Mouse (Mus musculus) testis, postnatal 10 days (tissue): ENCODE measurements around the gene Pitpnc1.

Source experiments
- DNase-seq: peaks from one replicate; pipeline ENCODE4 v3.0.0; 2021; ENCODE audit warnings: low spot score

The Pitpnc1 gene

DNA sequence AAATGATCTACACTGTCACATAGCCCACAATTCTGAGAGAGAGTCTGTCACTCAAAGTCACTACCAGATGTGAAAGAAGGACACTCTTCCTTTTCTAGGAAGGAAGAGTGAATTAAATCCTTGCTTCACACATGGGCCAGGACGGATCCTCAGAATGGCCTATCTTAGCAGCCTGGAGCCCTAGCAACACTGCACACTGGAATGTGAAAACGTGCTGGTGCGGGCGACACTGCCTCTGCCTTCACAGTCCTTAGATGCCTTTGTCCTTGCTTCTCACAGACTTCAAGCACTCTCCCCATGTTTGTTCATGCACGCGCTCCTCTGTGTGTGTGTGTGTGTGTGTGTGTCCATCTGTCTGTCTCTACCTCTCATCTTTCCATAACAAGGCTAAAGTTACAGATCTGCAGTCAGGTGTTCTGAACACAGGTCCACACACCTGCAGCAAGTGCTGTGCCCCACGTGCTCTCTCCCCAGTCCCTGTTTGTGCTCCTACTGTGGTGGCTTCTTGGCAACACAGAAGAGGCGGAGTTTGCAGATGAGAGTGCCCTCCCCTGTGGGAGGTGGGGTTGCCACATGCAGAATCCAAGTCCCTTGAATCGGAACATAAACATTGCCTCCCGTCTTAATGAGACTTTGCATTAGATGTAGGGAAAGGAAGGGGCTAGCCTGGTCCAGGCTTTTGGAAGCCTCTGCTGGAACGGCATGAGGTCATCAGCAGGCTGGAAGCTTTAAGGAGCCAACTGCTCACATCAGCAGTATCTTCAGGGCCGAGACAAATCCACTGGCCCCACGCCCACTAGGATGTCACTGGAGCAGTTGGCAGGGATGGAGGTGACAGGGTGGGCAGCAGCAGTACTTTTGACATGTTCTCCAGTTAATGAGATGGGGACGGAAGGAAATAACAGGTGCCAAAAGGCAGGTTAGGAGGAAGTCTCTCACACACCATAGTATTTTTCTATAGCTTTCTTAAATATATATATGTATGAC lies 144.5 kb downstream of the Pitpnc1 start:
- DNase-seq: no peak

DNA sequence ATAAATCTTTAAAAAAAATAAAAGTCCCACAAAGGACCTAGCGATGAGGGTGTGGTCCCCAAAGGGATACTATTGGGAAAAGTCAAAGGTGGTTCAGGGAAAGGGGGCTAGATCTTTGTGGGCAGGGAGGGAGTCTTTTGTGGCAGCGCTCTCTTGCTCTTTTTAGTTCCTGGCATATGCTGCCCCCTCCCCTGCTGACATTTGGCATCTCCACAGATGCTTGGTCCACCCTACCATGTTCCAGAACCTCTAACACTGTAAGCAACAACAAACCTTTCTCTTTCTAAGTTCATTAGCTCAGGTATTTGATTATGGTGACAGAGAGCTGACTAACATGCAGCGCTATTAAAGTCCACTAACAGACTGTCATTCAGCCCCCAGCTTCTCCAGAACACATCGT lies 145.3 kb downstream of the Pitpnc1 start:
- no peak for DNase-seq

DNA sequence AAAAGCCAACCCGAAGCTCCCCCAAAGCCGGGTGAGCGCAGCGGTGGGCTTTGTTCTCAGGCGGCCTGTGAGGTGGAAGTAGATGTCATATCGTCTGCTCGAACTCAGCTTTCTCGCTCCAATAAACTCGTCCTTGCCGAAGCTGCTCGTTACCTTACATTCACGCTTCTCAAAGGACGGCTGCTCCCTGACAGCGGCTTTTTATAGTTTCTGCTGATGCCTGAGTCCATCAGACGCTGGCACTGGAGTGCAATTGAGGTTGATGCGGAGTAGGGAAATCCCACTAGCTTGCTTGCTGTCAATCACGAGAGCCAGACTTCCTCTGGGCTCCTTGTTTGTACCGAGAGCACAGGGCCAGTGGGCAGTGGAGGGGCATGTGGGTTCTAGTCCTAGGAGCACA lies 147.3 kb downstream of the Pitpnc1 start:
- no peak for DNase-seq

DNA sequence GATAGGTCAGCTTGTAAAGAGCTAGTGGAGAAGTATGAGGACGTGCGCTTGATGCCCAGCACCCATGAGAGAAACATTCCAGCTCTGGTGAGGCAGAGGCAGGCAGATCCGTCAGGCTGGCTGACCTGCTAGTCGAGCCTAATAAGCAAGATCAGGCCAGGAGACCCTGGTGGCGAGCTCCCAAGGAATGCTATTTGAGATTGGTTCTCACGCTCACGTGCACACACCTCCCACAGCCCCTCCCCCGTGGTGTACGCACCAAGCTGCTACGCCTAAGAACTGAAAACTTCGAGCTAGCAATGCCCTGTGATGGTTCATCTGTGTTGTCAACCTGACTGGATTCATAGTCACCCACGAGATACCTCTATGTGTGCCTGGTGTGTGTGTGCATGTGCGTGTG lies 148.3 kb downstream of the Pitpnc1 start:
- no peak for DNase-seq

DNA sequence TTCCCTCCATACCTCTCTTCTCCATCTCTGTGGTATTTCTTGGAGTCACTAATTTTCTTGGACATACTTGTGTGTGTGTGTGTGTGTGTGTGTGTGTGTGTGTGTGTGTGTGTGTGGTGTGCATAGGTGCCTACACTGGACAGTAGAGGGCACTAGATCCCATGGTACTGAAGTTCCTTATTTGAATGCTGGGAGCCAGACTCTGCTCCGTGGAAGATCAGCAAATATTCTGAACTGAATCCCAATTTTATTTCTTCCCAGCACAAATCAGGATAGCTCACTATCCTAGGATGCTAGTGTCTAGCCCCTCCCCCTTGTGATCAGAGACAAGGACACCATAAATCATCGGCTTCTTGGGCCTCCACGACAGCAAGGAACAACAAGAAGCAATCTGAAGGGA lies 148.7 kb downstream of the Pitpnc1 start:
- DNase-seq: no peak

DNA sequence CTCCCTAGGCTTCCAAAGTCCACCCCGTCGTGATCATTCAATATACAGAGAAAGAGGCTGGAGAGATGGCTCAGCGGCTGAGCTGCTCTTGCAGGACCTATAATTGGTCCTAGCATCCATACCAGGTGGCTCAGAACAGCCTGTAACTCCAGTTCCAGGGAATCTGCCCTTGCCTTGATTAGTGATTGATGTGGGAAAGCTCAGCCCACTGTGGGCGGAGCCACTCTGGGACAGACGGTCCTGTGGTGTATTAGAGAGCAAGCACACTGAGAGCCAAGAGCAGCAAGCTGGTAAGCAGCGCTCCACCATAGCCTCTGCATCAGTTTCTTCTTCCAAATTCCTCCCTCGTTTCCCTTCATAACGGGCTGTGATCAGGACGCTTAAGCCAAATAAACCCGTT lies 150.6 kb downstream of the Pitpnc1 start:
- peak; percentile 68 for DNase-seq

DNA sequence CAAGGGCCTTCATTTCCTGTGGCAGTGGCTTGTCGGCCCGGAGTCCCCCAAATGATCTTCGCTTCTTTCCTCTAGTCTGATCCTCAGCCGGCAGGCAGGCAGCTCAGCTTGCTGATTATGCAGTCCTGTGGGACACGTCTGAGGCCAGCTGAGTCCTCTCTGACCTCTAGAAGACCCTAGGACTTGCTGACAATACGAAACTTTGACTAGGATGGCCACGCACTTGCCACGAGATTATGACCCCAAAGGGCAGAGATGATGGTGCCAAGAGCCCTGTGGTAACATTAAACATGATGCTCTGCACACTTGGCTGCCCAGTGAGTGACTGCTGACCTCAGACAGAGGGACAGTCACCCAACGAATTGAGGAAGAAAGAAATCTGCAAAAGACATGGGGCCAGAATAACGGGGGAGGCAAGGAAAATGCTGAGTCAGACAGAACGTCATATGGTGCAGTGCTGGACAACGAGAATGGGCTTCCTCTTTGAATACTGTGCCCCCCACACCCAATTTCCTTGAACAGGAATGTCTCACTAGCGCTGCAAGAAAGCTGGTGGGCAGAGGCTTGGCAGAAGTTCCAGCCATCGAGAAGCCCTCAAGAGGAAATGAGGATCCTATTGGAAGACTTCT lies 152.7 kb downstream of the Pitpnc1 start:
- DNase-seq: no peak

DNA sequence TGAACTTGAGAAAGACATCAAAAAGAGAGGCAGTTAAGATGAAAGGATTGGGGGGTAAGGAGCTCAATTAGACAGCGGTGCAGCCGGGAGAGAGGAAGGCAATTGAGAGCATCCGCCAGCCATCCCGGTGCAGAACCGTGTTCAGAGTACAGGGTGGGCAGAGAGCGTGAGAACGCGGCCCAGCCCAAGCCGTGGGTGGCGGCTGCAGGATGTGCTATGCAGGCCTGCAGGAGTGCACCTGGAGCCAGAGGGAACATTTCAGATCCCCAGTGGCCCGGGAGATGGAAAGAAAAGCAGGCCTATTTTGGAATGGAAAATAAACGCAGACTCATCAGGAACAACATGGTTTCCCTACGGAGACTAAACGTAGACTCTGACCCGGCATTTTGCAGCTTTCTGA lies 155.0 kb downstream of the Pitpnc1 start:
- DNase-seq: no peak

DNA sequence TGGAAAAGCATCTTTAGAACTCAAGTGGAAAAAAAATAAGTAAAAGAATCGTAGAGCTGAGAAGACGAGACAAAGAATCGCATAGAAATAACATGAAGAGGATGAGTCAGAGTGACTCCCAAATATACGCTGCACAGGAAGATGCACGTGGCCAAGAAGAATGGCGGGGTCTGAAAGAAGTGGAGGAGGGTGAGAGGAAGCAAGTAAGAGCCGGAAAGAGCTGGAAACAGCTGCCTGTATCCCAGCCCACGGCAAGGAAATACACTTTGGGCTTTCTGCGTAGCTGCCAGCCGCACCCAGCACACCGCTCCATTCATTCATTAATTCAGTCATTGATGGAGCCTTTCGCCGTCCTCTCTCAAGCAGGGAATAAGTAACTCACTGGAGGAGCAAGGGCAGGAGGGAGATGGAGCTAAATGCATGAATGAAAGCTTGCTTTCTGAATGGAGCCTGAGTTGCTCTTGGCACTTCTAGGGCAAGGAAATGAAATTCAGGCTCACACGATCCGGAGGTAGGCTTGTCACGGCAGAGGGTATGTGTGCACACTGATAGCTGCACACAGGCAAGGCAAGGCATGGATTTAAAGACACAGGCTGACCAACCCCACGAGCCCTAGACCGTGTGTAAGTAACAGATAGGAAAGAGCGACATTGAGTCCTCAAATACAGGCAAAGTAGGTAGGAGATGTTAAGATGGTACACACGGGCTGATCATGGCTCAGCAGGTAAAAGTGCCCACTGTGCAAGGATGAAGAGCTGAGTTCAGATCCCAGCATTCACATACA lies 160.0 kb downstream of the Pitpnc1 start:
- DNase-seq: no peak

DNA sequence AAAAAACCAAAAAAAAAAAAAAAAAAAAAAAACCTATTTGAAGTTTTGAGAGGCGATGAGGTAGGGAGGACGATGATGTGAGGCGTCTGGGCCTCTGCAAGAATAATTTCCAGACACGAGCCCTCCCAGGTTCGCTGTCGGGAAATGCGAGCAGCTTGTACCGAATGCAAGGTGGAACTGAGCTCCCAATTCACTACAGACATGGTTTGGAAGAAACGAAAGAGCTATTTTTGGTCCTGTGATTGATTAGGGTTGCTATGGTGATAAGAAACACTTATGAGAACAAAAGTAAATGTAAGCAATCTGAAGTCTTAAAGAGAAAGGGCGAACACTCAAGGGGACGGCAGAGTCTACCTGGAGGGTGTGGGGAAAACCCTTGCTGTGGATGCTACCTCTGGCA lies 164.3 kb downstream of the Pitpnc1 start:
- no peak for DNase-seq

DNA sequence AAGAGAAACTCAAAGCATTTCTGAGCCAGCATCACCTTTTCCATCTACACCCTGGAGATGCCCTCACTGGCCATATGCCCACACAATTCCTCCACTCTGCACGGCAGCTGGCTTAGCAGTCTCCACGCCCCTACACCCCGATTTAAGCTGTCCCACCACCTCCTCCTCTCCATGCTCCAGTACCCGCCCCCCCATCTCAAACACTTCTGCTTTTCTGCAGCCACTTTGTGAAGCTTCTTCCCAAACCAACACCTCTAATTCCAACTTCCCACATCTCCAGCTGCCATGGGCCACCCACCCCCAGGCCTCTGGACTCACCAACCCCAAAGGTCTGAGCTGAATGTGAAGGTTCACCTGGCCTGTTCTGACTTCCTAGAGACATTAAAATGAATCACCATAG lies 168.4 kb downstream of the Pitpnc1 start:
- no peak for DNase-seq

DNA sequence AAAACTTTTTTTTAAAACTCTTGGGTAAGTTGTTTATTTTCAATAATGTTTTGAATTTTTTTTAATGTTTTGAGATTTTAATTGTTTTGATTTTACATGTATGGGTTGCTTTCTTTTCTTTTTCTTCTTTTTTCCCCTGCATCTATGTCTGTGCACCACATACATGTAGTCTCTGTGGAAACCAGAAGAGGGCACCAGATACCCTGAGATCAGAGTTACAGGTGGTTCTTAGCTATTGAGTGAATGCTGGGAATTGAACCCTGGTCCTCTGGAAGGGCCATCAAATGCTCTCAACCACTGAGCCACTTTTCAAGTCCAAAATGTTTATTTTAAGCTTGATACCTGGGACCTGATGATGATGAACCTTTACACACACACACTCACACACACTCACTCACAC lies 170.3 kb downstream of the Pitpnc1 start:
- DNase-seq: no peak

DNA sequence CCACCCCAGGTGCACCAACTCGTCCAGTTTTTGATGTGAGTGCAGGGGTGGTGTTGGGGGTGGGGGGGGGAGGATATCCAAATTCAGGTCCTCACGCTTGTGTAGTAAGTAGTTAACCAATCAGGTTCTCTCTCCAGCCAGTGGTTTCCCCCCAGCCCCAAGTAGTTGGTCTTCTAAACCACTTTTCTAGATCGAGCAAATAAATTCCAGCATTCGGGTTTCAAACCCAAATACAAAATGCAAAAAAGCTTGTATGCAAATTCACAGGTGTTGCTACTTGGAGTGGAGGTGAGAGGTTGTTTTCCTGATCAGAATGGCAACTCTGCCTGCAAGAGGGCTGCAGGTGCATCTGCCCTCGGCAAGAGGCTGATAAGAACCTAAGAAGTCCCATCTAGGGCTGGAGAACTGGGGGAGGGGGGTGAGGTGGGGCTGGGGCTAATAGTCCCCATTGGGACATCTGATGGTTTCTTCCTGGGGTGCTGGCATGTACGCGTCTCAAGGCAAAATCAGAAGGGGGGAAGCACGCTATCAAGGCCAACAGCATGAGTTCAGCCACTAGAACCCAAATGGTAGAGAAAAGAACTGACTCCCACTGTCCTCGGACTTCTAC lies 170.9 kb downstream of the Pitpnc1 start:
- DNase-seq: no peak

DNA sequence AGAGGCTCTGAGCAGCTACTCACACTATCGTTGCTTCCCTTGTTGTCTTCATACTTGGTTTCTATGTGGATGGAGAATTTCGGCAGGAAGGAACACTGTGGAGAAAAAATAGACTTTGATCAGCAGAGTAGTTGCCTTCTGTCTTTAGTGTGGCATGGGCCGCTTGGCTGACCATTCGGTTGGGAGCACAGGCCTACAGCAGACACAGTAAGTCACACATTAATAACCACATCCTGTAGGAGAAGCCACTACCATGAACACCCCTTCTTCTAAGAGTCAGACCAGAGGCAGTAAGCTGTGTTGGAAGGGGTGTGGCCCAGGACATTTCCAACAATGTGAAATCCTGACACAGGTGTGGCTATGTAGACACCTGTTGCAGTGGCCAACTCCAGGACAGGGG lies 174.3 kb downstream of the Pitpnc1 start:
- DNase-seq: no peak

DNA sequence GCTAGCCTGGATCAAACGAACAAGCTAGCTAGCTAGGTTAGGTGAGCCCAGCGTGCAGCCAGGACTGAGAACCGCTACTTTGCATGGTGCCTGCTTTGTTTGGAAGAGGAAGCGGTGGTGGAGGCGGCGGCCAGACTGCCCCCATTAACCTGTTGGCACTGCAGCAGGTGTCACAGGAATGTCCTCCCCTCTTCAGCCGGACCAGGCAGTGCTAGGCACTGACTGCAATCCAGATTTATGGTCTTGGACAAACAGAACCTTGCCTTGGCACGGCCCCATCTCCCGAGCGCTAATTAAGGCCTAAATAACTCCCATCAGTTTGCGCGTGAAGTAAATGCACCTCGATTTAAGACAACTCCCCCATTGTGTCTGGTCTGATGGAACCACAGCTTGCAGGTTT lies 178.5 kb downstream of the Pitpnc1 start:
- no peak for DNase-seq

DNA sequence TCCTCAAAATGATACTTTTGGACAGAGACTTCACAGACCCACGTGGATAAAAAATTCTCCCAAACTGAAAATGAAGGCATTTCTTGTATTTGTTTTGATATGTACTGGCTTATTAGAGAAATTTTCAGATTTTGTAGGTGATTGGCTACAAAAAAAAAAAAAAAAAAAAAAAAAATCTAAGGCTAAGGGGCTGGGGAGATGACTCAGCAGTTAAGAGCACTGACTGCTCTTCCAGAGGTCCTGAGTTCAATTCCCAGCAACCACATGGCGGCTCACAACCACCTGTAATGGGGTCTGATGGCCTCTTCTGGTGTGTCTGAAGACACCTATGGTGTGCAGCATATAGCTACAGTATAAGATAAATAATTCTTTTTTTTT lies 182.3 kb downstream of the Pitpnc1 start:
- no peak for DNase-seq

DNA sequence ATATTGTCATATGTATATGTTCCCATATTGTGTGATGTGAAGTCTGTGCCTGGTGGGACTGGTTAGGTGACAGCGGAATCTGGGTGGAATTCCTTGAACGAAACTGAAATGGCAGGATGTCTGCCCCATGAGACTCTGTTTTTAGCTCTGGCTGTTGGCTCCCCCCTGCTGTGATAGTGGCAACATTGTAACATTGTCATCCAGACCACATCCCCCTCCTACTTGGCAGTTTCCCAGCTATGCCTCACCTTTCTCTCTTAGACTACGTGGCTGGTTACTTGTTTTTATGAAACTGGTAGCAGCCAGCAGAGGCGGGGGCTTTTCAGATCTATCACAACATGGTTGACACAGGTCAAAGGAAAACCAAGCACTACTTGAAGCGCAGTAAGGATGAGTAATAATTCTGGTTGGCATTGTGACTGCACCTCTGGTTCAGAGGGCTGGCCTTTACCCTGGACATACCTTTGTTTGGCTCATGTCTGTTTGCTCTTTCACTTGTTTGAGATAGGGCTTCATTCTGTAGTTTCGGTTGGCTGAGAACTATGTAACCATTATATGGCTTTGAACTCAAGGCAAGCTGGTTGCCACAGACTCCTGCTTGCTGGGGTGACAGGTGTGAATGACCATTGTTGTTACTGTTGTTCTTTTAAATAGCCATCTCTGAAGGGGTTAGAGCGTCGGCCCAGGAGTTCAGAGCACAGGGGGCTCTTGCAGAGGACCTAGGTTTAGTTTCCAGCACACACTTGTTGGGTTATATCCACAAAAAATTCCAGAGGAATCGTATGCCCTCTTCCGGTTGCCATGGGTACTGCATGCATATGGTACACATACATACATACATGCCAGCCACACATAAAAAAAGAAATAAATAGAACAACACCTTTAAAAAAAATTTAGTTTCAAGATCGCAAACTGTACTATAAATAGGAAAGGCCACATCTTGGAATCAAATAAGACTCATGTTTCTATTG lies 183.0 kb downstream of the Pitpnc1 start:
- DNase-seq: peak; percentile 64

DNA sequence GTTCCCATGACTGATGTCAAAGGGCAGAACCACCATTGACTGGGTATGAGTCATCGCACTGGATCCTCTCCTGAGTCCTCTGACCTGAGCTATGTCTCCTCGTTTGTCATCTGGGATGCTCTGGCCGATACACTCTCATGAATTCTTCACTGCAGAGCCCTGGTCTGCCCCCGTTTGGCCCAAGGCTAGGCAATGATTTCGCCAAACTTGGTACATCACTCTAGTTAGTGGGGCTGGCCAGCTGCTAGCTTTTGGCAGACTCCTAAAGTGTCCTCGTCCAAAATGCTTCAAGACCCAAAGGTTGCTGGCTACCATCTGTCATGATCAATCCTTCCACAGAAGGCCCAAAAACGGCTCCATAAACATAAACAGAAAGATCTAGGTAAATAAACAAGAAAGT lies 184.8 kb downstream of the Pitpnc1 start:
- no peak for DNase-seq

DNA sequence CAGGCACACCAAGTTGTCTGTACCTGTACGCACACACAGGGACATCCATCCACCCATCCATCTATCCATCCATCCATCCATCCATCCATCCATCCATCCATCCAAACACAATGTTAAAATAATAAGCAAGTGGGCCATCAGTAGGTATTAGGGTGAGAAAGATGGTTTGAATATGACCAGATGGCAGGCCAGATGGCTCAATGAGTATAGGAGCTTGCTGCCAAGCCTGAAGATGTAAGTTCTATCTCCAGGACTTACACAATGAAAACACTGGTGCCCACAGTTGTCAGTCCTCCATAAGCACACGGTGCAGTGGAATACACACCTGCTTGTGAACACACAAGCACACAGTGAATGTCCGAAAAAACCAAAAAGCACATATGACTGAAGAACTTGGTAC lies 186.9 kb downstream of the Pitpnc1 start:
- DNase-seq: no peak

DNA sequence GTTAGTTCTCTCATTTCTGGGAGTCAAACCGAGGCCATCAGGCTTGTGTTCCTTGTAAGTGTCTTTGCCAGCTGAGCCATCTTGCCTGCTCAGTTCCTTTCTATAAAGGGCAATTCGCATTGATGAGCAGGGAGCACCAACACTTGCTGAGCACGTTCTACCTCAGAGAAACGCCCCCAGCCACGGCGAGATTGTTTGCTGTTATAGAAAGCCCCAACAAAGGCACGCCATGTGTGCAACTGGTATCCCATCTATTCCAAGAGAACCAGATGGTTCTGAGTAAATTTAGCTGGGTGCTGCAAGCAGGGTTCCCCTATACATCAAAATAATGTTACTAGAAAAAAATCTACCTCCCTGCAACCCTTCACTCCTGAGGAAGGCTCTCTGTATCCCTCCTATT lies 188.0 kb downstream of the Pitpnc1 start:
- DNase-seq: no peak

DNA sequence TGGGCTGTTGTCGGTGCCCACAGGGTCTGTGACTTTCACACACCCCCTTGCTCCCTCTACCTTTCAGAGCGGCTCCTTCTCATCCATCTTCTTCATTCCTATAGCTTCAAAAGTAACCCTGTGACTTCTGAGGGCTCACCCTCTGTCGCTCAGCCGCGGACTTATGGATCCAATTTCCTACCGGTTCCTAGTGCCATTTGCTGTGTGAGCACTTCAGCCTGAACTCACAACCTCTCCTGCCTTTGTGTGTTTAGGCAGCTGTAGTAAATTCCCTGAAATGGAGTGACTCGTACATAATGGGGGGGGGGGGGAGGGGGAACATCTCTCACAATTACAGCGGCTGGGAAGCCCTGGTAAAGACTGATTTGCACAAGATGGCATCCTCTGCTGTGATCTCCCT lies 191.2 kb downstream of the Pitpnc1 start:
- DNase-seq: no peak
